Mouse (Mus musculus) heart, embryonic 15.5 days (tissue): Measurements from ENCODE around the gene Hip1r. TPM values are rescaled to one million over a fixed set of nuclear protein-coding genes. Genes with fewer than 3 reads are reported as not detected.

ENCODE experiments used
- ATAC-seq: fragments of 200-750 bp; cut with Nextera tagmentation; replicated peaks from 2 replicates; pipeline ENCODE4 v1.8.0; 2017; ENCODE audit warnings: low read depth, moderate TSS enrichment; ENCODE audit not compliant: insufficient number of reproducible peaks, insufficient read depth, low FRiP score
- H3K27ac ChIP-seq: fragments of 300-500 bp; sonication (generic); 2 replicates; pipeline ENCODE4 v1.5.1; 2015; ENCODE audit warnings: mild to moderate bottlenecking, inconsistent platforms
- H3K27me3 ChIP-seq: fragments of 300-500 bp; sonication (generic); 2 replicates; pipeline ENCODE4 v1.6.1; 2015; ENCODE audit warnings: inconsistent platforms
- H3K36me3 ChIP-seq: fragments of 300-500 bp; sonication (generic); 2 replicates; pipeline ENCODE4 v1.6.1; 2015; ENCODE audit warnings: mild to moderate bottlenecking, inconsistent platforms
- H3K4me1 ChIP-seq: fragments of 300-500 bp; sonication (generic); replicated peaks from 2 replicates; pipeline ENCODE4 v1.6.1; 2015; ENCODE audit warnings: inconsistent platforms
- H3K4me2 ChIP-seq: fragments of 300-500 bp; sonication (generic); 2 replicates; pipeline ENCODE4 v1.6.1; 2015; ENCODE audit warnings: inconsistent platforms, mild to moderate bottlenecking, moderate library complexity
- H3K4me3 ChIP-seq: fragments of 300-500 bp; sonication (generic); 2 replicates; pipeline ENCODE4 v1.5.1; 2015; ENCODE audit warnings: mild to moderate bottlenecking, inconsistent platforms
- H3K9ac ChIP-seq: fragments of 300-500 bp; sonication (generic); 2 replicates; pipeline ENCODE4 v1.6.1; 2015; ENCODE audit warnings: mild to moderate bottlenecking, inconsistent platforms
- H3K9me3 ChIP-seq: fragments of 300-500 bp; sonication (generic); replicated peaks from 2 replicates; pipeline ENCODE4 v1.6.1; 2016; ENCODE audit warnings: inconsistent platforms
- WGBS: fragments of 180-500 bp; shearing (Covaris S2); methylation state at CpG from one replicate; pipeline ENCODE4 v1.1.7; 2015; ENCODE audit warnings: mixed read lengths; 5-methylcytosine and 5-hydroxymethylcytosine counted together
- polyA plus RNA-seq: library from polyadenylated mRNA; unstranded; fragments of >200 nt; fragmentation: Nextera tagmentation; extraction: Ambion mirVana; gene quantifications from 2 replicates; pipeline ENCODE4 v1.2.1, GENCODE M21; 2015

Hip1r gene
- polyA plus RNA-seq, 1 experiment from 2014 or later = 6.6 TPM

- no peak for ATAC-seq
- WGBS = 71% methylated on average over 16 of the region's 16 CpGs
- H3K4me1 ChIP-seq = peaks cover 30% of the 10 kb centered on the region
Observed at GRCm38 (mm10) chr5:123997811-123998210, 24.4 kb downstream of the Hip1r start.

GRCm38 (mm10) chr5:123998370-123998769 is 24.9 kb downstream of the Hip1r start:
- no peak for ATAC-seq
- H3K4me3 ChIP-seq = no peak overlapping the region
- H3K4me1 ChIP-seq = peaks cover 31% of the 10 kb centered on the region
- no peaks in the 10 kb centered on the region; the same call in 1 of the 2 replicates for H3K27me3 ChIP-seq
- 55% methylated on average over 10 of the region's 10 CpGs for WGBS
- no peak overlapping the region for H3K27ac ChIP-seq
- no peak overlapping the region for H3K4me2 ChIP-seq
- H3K9ac ChIP-seq = no peak overlapping the region
- H3K9me3 ChIP-seq = no peaks in the 10 kb centered on the region
- 0 out of 2 replicates have a peak, but pooled peaks cover 2% of the 10 kb centered on the region for H3K36me3 ChIP-seq

More at GRCm38 (mm10) chr5:123997811-123998210, 24.4 kb downstream of the Hip1r start:
- Histone ChIP-seq H3K4me3 (no peak overlapping the region), H3K9ac (no peak overlapping the region), H3K9me3 (no peaks in the 10 kb centered on the region), H3K27ac (no peak overlapping the region), H3K27me3 (no peaks in the 10 kb centered on the region; the same call in 1 of the 2 replicates), H3K4me2 (no peak overlapping the region), H3K36me3 (no peaks in the 10 kb centered on the region)

DNA sequence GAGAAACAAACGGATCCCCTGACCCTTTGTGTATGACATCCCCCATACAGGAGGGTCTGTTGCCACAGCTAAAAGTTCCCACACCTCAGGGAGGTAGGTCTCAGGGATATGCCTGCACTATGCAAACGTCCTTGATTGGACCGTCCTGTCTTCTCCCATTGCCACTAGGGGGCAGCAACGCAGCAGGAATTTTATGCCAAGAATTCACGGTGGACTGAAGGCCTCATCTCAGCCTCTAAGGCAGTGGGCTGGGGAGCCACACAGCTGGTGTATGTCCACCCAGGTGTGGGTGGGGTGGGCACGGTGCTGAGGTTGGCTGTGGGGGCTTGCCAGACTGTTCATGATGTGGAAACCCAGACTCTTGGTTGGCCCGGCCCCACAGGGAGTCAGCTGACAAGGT is 27.4 kb downstream of the Hip1r start:
- 10% methylated on average over 7 of the region's 7 CpGs for WGBS
- no peak overlapping the region for H3K9ac ChIP-seq
- no peak overlapping the region for H3K27ac ChIP-seq

DNA sequence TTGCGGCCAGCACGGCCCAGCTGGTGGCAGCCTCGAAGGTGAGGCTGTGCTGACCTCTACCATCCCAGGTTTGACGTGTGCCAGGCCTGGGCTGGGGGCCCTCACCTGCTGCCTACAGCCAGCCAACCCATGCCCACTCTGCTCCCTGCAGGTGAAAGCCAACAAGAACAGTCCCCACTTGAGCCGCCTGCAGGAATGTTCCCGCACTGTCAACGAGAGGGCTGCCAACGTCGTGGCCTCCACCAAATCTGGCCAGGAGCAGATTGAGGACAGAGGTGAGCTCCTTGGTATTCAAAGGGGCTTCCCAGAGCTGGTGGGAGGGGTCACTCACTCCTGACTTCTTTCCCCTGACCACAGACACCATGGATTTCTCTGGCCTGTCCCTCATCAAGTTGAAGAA is 27.8 kb downstream of the Hip1r start:
- H3K36me3 ChIP-seq = peaks cover 31% of the 10 kb centered on the region
- H3K4me3 ChIP-seq = no peak overlapping the region
- H3K27me3 ChIP-seq = no peaks in the 10 kb centered on the region; the same call in 1 of the 2 replicates
- peaks cover 32% of the 10 kb centered on the region for H3K4me1 ChIP-seq
- H3K9ac ChIP-seq = no peak overlapping the region
- no peaks in the 10 kb centered on the region for H3K9me3 ChIP-seq
- H3K27ac ChIP-seq = no peak overlapping the region
- no peak; the same call in 1 of the 2 replicates for ATAC-seq
- H3K4me2 ChIP-seq = no peak overlapping the region
- 40% methylated on average over 9 of the region's 9 CpGs for WGBS

More for the DNA sequence above, 27.4 kb downstream of the Hip1r start:
- Histone ChIP-seq H3K4me1 (peaks cover 32% of the 10 kb centered on the region), H3K27me3 (no peaks in the 10 kb centered on the region; the same call in 1 of the 2 replicates), H3K36me3 (peaks cover 27% of the 10 kb centered on the region), H3K9me3 (no peaks in the 10 kb centered on the region), H3K4me3 (no peak overlapping the region), H3K4me2 (no peak overlapping the region)
- ATAC-seq = peak; percentile 65

- WGBS = 52% methylated on average over 2 of the region's 2 CpGs
- Histone ChIP-seq H3K27ac (0 out of 2 replicates have a peak overlapping the region, but pooled peaks have one; percentile 17), H3K9me3 (no peaks in the 10 kb centered on the region), H3K4me2 (no peak overlapping the region), H3K9ac (no peak overlapping the region), H3K4me1 (peaks cover 39% of the 10 kb centered on the region), H3K4me3 (no peak overlapping the region), H3K36me3 (peaks cover 47% of the 10 kb centered on the region), H3K27me3 (no peaks in the 10 kb centered on the region)
- ATAC-seq = no peak
Observed at GRCm38 (mm10) chr5:124002876-124003275, 29.4 kb downstream of the Hip1r start.

DNA sequence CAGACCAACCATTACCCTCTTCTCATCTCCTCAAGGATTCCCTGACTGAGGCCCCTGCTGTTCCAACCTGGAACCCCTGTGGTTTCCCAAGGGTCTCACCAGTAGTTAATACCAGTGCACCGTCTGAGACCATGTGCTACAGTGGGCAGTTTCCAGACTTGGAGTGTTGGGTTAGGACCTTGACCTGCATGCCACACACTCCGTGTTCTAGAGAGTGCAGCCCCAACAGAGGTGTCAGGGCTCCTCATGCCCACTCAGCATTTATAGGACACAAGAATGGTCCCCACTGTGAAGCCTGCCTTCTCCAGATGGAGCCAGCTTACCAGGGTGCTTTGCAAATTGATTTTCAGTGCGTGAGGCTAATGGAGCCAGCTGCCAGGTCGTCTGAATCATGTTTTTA is 29.9 kb downstream of the Hip1r start:
- H3K27ac ChIP-seq = 0 out of 2 replicates have a peak overlapping the region, but pooled peaks have one; percentile 17

DNA sequence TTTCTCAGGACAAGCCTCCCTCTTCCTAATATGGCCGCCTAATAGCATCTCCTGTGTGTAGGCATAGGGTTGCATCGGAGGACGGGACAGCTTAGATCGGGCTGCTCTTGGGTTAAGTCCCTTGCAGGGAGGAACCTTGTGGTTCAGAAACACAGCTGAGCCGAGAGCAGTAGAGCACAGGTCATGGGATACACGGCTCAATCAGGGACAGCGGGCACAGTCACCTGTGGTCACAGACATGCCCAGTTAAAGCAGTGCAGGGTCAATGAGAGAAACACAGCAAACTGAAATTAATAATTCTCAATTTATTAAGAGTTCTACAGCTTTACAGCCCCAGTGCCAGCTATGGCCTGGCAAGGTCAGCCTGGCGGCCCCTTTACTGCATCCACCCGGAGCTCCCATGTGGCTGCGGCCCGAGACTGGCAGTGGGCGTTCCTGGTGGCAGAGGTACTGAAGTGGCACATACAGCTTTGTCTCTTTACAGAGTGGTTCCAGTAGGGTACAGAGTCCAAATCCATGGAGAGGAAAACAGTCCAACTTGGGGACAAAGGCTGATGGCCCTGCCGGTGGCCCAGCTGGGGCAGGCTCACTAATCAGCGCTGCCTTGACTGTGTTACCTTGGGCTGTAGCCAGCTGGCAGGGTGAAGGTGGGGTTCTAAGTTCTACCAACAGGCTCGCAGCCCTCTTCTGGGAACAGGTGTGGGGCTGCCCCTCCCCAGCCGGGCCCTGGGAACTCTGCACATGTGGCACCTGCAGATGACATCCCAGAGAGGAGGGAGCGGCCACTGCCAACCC is 31.1 kb downstream of the Hip1r start:
- Histone ChIP-seq H3K36me3 (peaks cover 63% of the 10 kb centered on the region), H3K27me3 (no peaks in the 10 kb centered on the region), H3K4me1 (peaks cover 41% of the 10 kb centered on the region), H3K4me2 (no peak overlapping the region), H3K27ac (0 out of 2 replicates have a peak overlapping the region, but pooled peaks have one; percentile 3), H3K9me3 (no peaks in the 10 kb centered on the region), H3K4me3 (no peak overlapping the region), H3K9ac (no peak overlapping the region)
- 84% methylated on average over 17 of the region's 17 CpGs for WGBS
- no peak for ATAC-seq

More for the DNA sequence above, 29.9 kb downstream of the Hip1r start:
- Histone ChIP-seq H3K4me2 (no peak overlapping the region), H3K27me3 (no peaks in the 10 kb centered on the region), H3K36me3 (peaks cover 52% of the 10 kb centered on the region), H3K9ac (no peak overlapping the region), H3K4me3 (no peak overlapping the region), H3K9me3 (no peaks in the 10 kb centered on the region), H3K4me1 (peaks cover 39% of the 10 kb centered on the region)
- 68% methylated on average over 4 of the region's 4 CpGs for WGBS
- no peak for ATAC-seq

DNA sequence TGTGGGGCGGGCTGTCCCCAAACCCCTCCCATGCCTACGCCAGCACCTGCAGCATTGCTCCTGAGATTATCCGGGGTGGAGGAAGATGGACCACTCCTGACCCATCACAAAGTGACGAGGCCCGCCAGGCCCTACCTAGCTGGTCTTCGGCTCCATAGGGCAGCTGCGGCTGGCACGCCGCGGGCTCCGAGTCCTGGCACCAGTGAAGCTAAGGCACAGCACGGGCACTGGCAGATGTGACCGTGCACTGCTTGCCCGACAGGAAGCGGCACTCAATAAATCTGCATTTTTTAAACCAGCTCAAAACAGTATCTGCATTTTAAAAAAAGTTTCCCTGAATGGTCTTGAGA is 31.7 kb downstream of the Hip1r start:
- H3K27ac ChIP-seq = no peak overlapping the region
- H3K36me3 ChIP-seq = peaks cover 66% of the 10 kb centered on the region
- no peak for ATAC-seq
- WGBS = 95% methylated on average over 15 of the region's 15 CpGs
- H3K4me1 ChIP-seq = peaks cover 46% of the 10 kb centered on the region
- H3K4me2 ChIP-seq = no peak overlapping the region
- H3K27me3 ChIP-seq = no peaks in the 10 kb centered on the region
- no peaks in the 10 kb centered on the region for H3K9me3 ChIP-seq
- no peak overlapping the region for H3K4me3 ChIP-seq
- H3K9ac ChIP-seq = no peak overlapping the region

DNA sequence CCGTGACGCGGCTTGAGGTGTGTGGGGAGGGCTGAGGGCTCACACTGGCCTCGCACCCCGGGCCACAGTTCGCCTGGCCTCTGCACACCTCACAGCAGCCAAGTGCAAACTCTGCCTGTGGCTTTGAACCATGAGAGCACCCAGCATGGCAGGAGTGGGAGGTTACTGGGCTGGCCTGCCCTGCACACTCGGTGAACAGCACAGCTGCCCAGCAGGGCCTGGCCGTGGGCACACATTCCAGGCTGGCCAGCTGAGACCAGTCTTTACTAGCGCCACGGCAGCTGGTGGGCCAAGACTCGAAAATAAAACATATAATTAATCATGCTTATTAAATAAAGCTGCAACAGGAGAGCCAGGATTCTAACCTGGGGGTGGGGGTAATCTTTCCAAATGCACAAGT is 32.2 kb downstream of the Hip1r start:
- Histone ChIP-seq H3K27me3 (no peaks in the 10 kb centered on the region), H3K4me3 (no peak overlapping the region), H3K36me3 (peaks cover 66% of the 10 kb centered on the region), H3K9me3 (no peaks in the 10 kb centered on the region), H3K4me1 (peaks cover 51% of the 10 kb centered on the region), H3K4me2 (no peak overlapping the region), H3K9ac (no peak overlapping the region), H3K27ac (no peak overlapping the region)
- 87% methylated on average over 11 of the region's 11 CpGs for WGBS
- ATAC-seq = no peak

DNA sequence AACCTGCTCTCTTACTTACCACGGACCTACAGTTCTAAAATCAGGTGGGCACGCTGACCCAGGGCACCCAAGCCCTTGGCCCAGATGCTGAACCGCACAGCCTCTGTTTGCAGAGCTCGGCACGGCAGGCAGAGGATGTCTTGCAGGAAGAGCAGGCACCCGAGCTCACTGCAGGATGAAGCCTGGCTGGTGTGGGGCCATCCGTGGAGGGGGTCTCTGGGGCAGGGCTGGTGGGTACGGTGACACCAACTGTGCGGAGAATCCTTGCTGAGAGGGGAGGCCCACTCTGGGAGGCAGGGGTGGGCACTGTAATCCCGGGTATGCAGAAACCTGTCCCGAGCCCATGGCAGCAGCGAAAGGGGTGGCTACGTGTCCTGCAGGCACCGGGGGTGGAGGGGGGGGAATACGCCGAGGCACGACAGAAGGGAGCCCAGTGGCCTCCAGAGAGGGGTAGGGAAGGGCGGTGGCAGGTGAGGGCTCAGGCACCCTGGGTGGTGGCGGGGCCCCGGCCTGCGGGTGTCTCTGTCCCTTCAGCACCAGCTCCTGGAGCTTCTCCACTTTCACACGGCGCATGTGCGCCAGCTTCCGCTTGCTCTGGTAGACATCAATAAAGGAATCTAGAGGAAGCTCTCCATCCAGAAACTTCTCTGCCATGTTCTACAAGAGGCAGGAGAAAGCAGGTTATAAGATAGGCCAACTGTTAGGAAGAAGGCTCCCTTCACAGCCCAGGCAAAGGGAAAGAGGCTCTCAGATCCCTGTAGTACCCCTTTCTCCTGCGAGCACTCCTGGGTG is 32.9 kb downstream of the Hip1r start:
- Histone ChIP-seq H3K27ac (0 out of 2 replicates have a peak overlapping the region, but pooled peaks have one; percentile 45), H3K4me3 (no peak overlapping the region), H3K9me3 (no peaks in the 10 kb centered on the region), H3K27me3 (no peaks in the 10 kb centered on the region), H3K4me2 (no peak overlapping the region), H3K4me1 (peaks cover 54% of the 10 kb centered on the region), H3K9ac (no peak overlapping the region), H3K36me3 (peaks cover 66% of the 10 kb centered on the region)
- 83% methylated on average over 26 of the region's 26 CpGs for WGBS
- no peak for ATAC-seq

- H3K27ac ChIP-seq = peak overlapping the region; percentile 45
- no peaks in the 10 kb centered on the region for H3K9me3 ChIP-seq
- ATAC-seq = no peak; the same call in 1 of the 2 replicates
- peaks cover 66% of the 10 kb centered on the region for H3K36me3 ChIP-seq
- no peaks in the 10 kb centered on the region for H3K27me3 ChIP-seq
- H3K9ac ChIP-seq = no peak overlapping the region
- 75% methylated on average over 17 of the region's 17 CpGs for WGBS
- no peak overlapping the region for H3K4me3 ChIP-seq
- peaks cover 60% of the 10 kb centered on the region for H3K4me1 ChIP-seq
- no peak overlapping the region for H3K4me2 ChIP-seq
Observed at GRCm38 (mm10) chr5:124006891-124007491, 33.6 kb downstream of the Hip1r start.
